Mouse (Mus musculus) hindbrain, postnatal 0 days (tissue): Measurements from ENCODE around the gene Rnf166. TPM values are rescaled to one million over a fixed set of nuclear protein-coding genes. Genes with fewer than 3 reads are reported as not detected.

Experiments
- ATAC-seq: fragments of 200-750 bp; cut with Nextera tagmentation; 2 replicates; pipeline ENCODE4 v1.8.0; 2017; ENCODE audit warnings: mild to moderate bottlenecking, moderate TSS enrichment, moderate library complexity
- DNase-seq: peaks from one replicate; pipeline ENCODE4 v3.0.0-alpha.2; 2015; ENCODE audit warnings: low spot score
- H3K27ac ChIP-seq: fragments of 300-500 bp; sonication (generic); 2 replicates; pipeline ENCODE4 v1.5.1; 2014; ENCODE audit warnings: mild to moderate bottlenecking
- H3K27me3 ChIP-seq: fragments of 300-500 bp; sonication (generic); 2 replicates; pipeline ENCODE4 v1.6.1; 2014; ENCODE audit warnings: low read length, mixed read lengths; ENCODE audit not compliant: insufficient read depth
- H3K36me3 ChIP-seq: fragments of 300-500 bp; sonication (generic); 2 replicates; pipeline ENCODE4 v1.6.1; 2014; ENCODE audit warnings: low read length, mixed read lengths; ENCODE audit not compliant: insufficient read depth
- H3K4me1 ChIP-seq: fragments of 300-500 bp; sonication (generic); 2 replicates; pipeline ENCODE4 v1.6.1; 2014; ENCODE audit warnings: antibody characterized with exemption, low read length, mixed read lengths; ENCODE audit not compliant: insufficient read depth
- H3K4me2 ChIP-seq: fragments of 300-500 bp; sonication (generic); 2 replicates; pipeline ENCODE4 v1.6.1; 2014; ENCODE audit warnings: low read depth, mild to moderate bottlenecking, low read length, moderate library complexity, mixed read lengths
- H3K4me3 ChIP-seq: fragments of 300-500 bp; sonication (generic); 2 replicates; pipeline ENCODE4 v1.5.1; 2014; ENCODE audit warnings: low read length
- H3K9ac ChIP-seq: fragments of 300-500 bp; sonication (generic); replicated peaks from 2 replicates; pipeline ENCODE4 v1.6.1; 2014; ENCODE audit warnings: mild to moderate bottlenecking, low read length, moderate library complexity, mixed read lengths
- H3K9me3 ChIP-seq: fragments of 300-500 bp; sonication (generic); 2 replicates; pipeline ENCODE4 v1.6.1; 2016; ENCODE audit warnings: low read length, mixed read lengths
- CTCF ChIP-seq: IDR thresholded peaks from 2 replicates; pipeline ENCODE4 v1.5.1; 2016; ENCODE audit warnings: antibody characterized with exemption, control low read depth, low read depth
- WGBS: fragments of 180-500 bp; shearing (Covaris S2); extraction: QIAGEN DNeasy Blood & Tissue Kit; methylation state at CpG from one replicate; pipeline ENCODE4 v1.1.7; 2014; 5-methylcytosine and 5-hydroxymethylcytosine counted together
- polyA plus RNA-seq: library from polyadenylated mRNA; unstranded; fragments of >200 nt; fragmentation: Nextera tagmentation; extraction: Ambion mirVana; gene quantifications from 2 replicates; pipeline ENCODE4 v1.2.1, GENCODE M21; 2015
- total RNA-seq: library from RNA; depleted of rRNA; stranded (reverse); fragments of >200 nt; gene quantifications from 2 replicates; pipeline ENCODE4 v1.2.3, GENCODE M21; 2014

The Rnf166 gene
- total and polyA plus RNA-seq, 2 experiments from 2014 or later = 22.6 to 37.4 TPM

GRCm38 (mm10) chr8:122442356-122442755 lies 33.5 kb downstream of the Rnf166 start:
- Histone ChIP-seq H3K27ac (peak overlapping the region; percentile 82; the same call in 1 of the 2 replicates), H3K36me3 (peaks cover 13% of the 10 kb centered on the region; the same call in 1 of the 2 replicates), H3K9me3 (no peaks in the 10 kb centered on the region), H3K4me1 (peaks cover 16% of the 10 kb centered on the region; the same call in 1 of the 2 replicates), H3K27me3 (no peaks in the 10 kb centered on the region), H3K4me2 (peak overlapping the region; percentile 70), H3K4me3 (peak overlapping the region; percentile 64), H3K9ac (peak overlapping the region; percentile 71)
- ATAC-seq = no peak
- no peak for DNase-seq
- WGBS = 12% methylated on average over 7 of the region's 7 CpGs
- no peak for TF ChIP-seq CTCF

DNA sequence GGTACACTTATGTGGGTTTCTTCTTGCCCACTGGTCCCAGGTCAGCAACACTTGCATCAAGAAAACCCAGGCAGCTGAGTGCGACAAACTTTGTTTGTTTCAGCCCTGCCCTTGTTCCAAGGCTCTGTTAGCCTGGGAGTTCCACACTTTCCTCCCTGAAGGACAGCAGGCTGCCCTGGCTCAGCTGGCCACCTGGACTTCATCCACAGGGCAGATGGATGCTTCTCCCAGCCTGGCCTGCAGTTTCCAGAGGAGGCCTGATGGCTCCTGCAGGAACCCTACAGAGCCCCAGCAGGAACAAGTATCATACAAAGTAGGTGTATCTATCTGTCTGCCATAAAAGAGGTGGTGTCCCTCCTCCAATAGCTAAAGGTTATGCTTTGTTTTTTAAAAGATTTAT lies 34.5 kb downstream of the Rnf166 start:
- Histone ChIP-seq H3K9ac (no peak overlapping the region), H3K4me3 (no peak overlapping the region), H3K27ac (no peak overlapping the region), H3K27me3 (no peaks in the 10 kb centered on the region), H3K4me1 (peaks cover 16% of the 10 kb centered on the region; the same call in 1 of the 2 replicates), H3K36me3 (peaks cover 16% of the 10 kb centered on the region; the same call in 1 of the 2 replicates), H3K9me3 (no peaks in the 10 kb centered on the region), H3K4me2 (no peak overlapping the region)
- 95% methylated on average over 1 of the region's 1 CpGs for WGBS
- DNase-seq = no peak
- no peak for ATAC-seq
- no peak for TF ChIP-seq CTCF

DNA sequence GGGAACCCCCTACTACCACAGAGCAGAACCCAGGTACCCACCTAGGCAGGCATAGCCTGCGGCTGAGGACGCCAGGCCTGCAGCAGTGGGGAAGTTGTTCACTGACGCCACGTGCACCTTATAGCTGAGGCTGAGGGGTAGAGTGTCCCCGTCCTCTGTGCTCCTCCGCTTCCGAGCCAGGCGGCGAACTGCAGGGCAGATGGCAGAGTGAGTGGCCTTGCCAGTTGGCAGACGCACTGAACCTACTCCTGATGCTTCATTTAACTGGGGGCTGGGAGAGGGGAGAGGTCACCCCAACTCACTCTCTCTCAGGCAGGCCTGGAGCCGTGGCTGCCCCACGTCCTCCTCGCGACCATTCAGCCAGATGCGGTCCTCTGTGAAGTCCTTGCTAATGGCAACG lies 36.5 kb downstream of the Rnf166 start:
- DNase-seq (peak; percentile 22), ATAC-seq (no peak)
- peaks cover 27% of the 10 kb centered on the region; the same call in 1 of the 2 replicates for H3K36me3 ChIP-seq
- WGBS = 75% methylated on average over 16 of the region's 16 CpGs
- no peaks in the 10 kb centered on the region for H3K4me1 ChIP-seq
- no peaks in the 10 kb centered on the region for H3K9me3 ChIP-seq
- H3K27me3 ChIP-seq = no peaks in the 10 kb centered on the region
- no peak overlapping the region for H3K27ac ChIP-seq
- H3K9ac ChIP-seq = no peak overlapping the region
- H3K4me3 ChIP-seq = no peak overlapping the region
- no peak overlapping the region for H3K4me2 ChIP-seq
- no peak for TF ChIP-seq CTCF

DNA sequence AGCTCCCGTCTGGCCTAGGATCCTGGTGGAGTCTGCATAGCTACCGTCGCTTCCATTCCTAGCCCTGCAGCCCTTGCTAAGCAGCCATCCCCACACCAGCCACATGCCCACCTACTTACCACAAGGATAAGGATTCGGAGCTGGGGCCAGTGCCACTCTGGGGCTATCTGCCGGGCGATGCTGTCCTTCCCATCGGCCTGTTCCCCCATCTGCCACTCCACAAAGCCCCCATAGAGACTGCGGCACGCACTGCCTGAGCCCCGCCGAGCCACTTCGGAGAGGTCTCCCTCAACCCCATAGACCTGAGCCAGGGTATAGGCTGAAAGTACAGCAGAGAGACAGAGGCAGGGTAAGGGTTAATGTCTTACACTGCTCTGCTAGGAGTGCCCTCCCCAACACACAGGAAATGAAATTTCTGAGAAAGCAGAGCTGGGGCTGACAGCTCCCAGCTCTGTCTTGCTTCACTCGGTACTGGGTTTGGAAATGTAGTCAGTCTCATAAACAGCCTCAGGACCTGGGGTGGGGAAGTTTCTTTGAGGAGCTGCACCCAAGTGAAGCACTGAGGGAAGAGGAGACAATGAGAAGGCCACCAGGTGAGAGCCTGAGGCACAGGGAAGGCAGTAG lies 38.0 kb downstream of the Rnf166 start:
- DNase-seq (no peak), ATAC-seq (no peak)
- 88% methylated on average over 13 of the region's 13 CpGs for WGBS
- Histone ChIP-seq H3K9me3 (no peaks in the 10 kb centered on the region), H3K36me3 (peaks cover 35% of the 10 kb centered on the region; the same call in 1 of the 2 replicates), H3K4me3 (no peak overlapping the region), H3K4me1 (no peaks in the 10 kb centered on the region), H3K27ac (no peak overlapping the region), H3K9ac (no peak overlapping the region), H3K4me2 (no peak overlapping the region), H3K27me3 (no peaks in the 10 kb centered on the region)
- TF ChIP-seq CTCF = no peak

GRCm38 (mm10) chr8:122436586-122437125 lies 39.2 kb downstream of the Rnf166 start:
- H3K4me3 ChIP-seq = no peak overlapping the region
- ATAC-seq (no peak), DNase-seq (no peak)
- no peak overlapping the region for H3K4me2 ChIP-seq
- H3K9ac ChIP-seq = no peak overlapping the region
- no peaks in the 10 kb centered on the region for H3K9me3 ChIP-seq
- peaks cover 35% of the 10 kb centered on the region; the same call in 1 of the 2 replicates for H3K36me3 ChIP-seq
- no peak for TF ChIP-seq CTCF
- 89% methylated on average over 20 of the region's 20 CpGs for WGBS
- no peak overlapping the region for H3K27ac ChIP-seq
- H3K4me1 ChIP-seq = peaks cover 10% of the 10 kb centered on the region; the same call in 1 of the 2 replicates
- no peaks in the 10 kb centered on the region for H3K27me3 ChIP-seq

- Histone ChIP-seq H3K36me3 (peaks cover 35% of the 10 kb centered on the region; the same call in 1 of the 2 replicates), H3K9me3 (no peaks in the 10 kb centered on the region), H3K4me3 (no peak overlapping the region), H3K27ac (no peak overlapping the region), H3K4me1 (peaks cover 10% of the 10 kb centered on the region; the same call in 1 of the 2 replicates), H3K4me2 (no peak overlapping the region), H3K9ac (no peak overlapping the region), H3K27me3 (no peaks in the 10 kb centered on the region)
- 96% methylated on average over 9 of the region's 9 CpGs for WGBS
- TF ChIP-seq CTCF = no peak
- ATAC-seq = no peak
- DNase-seq = no peak
These were observed 39.7 kb downstream of the Rnf166 start for GRCm38 (mm10) chr8:122436146-122436545.

DNA sequence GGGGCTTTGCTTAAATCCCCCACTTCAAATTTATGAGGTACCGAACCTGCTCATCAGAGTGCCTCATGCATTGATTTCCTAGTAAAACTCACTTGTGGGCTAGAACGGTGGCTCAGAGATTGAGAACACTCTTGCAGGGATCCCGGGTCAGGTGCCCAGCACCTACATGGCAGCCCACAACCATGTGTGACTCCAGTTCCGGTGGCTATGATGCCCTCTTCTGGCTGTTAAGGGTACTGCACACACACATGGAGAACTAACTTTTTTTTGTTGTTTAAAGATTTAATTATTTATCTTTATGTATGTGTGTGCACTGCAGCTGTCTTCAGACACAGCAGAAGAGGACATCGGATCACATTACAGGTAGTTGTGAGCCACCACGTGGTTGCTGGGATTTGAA lies 40.5 kb downstream of the Rnf166 start:
- Histone ChIP-seq H3K27me3 (no peaks in the 10 kb centered on the region), H3K4me2 (no peak overlapping the region), H3K36me3 (peaks cover 35% of the 10 kb centered on the region; the same call in 1 of the 2 replicates), H3K9ac (no peak overlapping the region), H3K4me1 (peaks cover 10% of the 10 kb centered on the region; the same call in 1 of the 2 replicates), H3K9me3 (no peaks in the 10 kb centered on the region), H3K4me3 (no peak overlapping the region), H3K27ac (no peak overlapping the region)
- DNase-seq (no peak), ATAC-seq (no peak)
- 89% methylated on average over 6 of the region's 6 CpGs for WGBS
- TF ChIP-seq CTCF = peak; percentile 52; the same call in 1 of the 2 replicates
